Mouse (Mus musculus) forebrain, embryonic 16.5 days (tissue): Measurements from ENCODE around the gene Gga3. TPM values are rescaled to one million over a fixed set of nuclear protein-coding genes. Genes with fewer than 3 reads are reported as not detected.

ENCODE experiments used
- ATAC-seq: fragments of 200-750 bp; cut with Nextera tagmentation; 2 replicates; pipeline ENCODE4 v1.8.0; 2017; ENCODE audit warnings: mild to moderate bottlenecking, moderate library complexity
- H3K27ac ChIP-seq: fragments of 300-500 bp; sonication (generic); 2 replicates; pipeline ENCODE4 v1.5.1; 2014; ENCODE audit warnings: low read length, control low read depth
- H3K27me3 ChIP-seq: fragments of 300-500 bp; sonication (generic); replicated peaks from 2 replicates; pipeline ENCODE4 v1.6.1; 2014; ENCODE audit warnings: low read length; ENCODE audit not compliant: control insufficient read depth, insufficient read depth
- H3K36me3 ChIP-seq: fragments of 300-500 bp; sonication (generic); 2 replicates; pipeline ENCODE4 v1.6.1; 2014; ENCODE audit not compliant: control insufficient read depth, insufficient read depth
- H3K4me1 ChIP-seq: fragments of 300-500 bp; sonication (generic); replicated peaks from 2 replicates; pipeline ENCODE4 v1.6.1; 2014; ENCODE audit warnings: low read length; ENCODE audit not compliant: control insufficient read depth, insufficient read depth
- H3K4me2 ChIP-seq: fragments of 300-500 bp; sonication (generic); 2 replicates; pipeline ENCODE4 v1.6.1; 2014; ENCODE audit warnings: mild to moderate bottlenecking, low read length, control low read depth
- H3K4me3 ChIP-seq: fragments of 300-500 bp; sonication (generic); replicated peaks from 2 replicates; pipeline ENCODE4 v1.5.1; 2014; ENCODE audit warnings: mild to moderate bottlenecking, low read length, control low read depth
- H3K9ac ChIP-seq: fragments of 300-500 bp; sonication (generic); replicated peaks from 2 replicates; pipeline ENCODE4 v1.6.1; 2014; ENCODE audit warnings: low read depth, low read length, control low read depth
- H3K9me3 ChIP-seq: fragments of 300-500 bp; sonication (generic); 2 replicates; pipeline ENCODE4 v1.6.1; 2016; ENCODE audit warnings: low read length; ENCODE audit not compliant: control insufficient read depth
- WGBS: fragments of 180-500 bp; shearing (Covaris S2); extraction: QIAGEN DNeasy Blood & Tissue Kit; methylation state at CpG from one replicate; pipeline ENCODE4 v1.1.7; 2014; 5-methylcytosine and 5-hydroxymethylcytosine counted together
- polyA plus RNA-seq: library from polyadenylated mRNA; unstranded; fragments of >200 nt; fragmentation: Nextera tagmentation; extraction: Ambion mirVana; gene quantifications from 2 replicates; pipeline ENCODE4 v1.2.1, GENCODE M21; 2015

Gene Gga3
- polyA plus RNA-seq, 1 experiment from 2014 or later, result 37.4 TPM

- no peak for ATAC-seq
- WGBS, result 91% methylated on average over 2 of the region's 2 CpGs
- H3K27ac ChIP-seq, result no peak overlapping the region
These were observed 38.9 kb upstream of the Gga3 start for GRCm38 (mm10) chr11:115642705-115643104.

DNA sequence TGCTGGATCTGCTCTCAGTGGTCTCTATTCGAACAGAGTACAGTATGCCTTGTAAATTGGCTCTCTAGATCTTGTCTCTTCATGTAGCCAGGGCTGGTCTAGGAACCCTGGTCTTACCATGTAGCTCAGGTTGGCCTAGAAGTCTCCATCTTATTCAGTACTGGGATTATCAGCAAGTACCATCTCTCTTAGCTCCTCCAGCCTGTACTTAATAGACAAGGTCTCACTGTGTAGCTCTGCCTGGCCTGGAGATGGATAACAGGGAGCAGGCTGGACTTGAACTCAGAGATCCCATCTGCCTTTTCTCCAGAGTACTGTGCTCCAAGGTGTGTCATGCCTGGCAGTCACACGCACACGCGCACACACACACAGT, 37.8 kb upstream of the Gga3 start:
- H3K4me2 ChIP-seq, result no peak overlapping the region
- H3K4me3 ChIP-seq, result no peak overlapping the region
- no peak overlapping the region for H3K9ac ChIP-seq
- 84% methylated on average over 4 of the region's 4 CpGs for WGBS
- no peaks in the 10 kb centered on the region for H3K4me1 ChIP-seq
- no peak overlapping the region for H3K27ac ChIP-seq
- peaks cover 4% of the 10 kb centered on the region; the same call in 1 of the 2 replicates for H3K36me3 ChIP-seq
- no peaks in the 10 kb centered on the region for H3K27me3 ChIP-seq
- H3K9me3 ChIP-seq, result no peaks in the 10 kb centered on the region
- no peak for ATAC-seq

More at GRCm38 (mm10) chr11:115642705-115643104, 38.9 kb upstream of the Gga3 start:
- no peaks in the 10 kb centered on the region for H3K9me3 ChIP-seq
- no peaks in the 10 kb centered on the region for H3K4me1 ChIP-seq
- H3K36me3 ChIP-seq, result peaks cover 4% of the 10 kb centered on the region; the same call in 1 of the 2 replicates
- H3K4me2 ChIP-seq, result no peak overlapping the region
- no peaks in the 10 kb centered on the region for H3K27me3 ChIP-seq
- no peak overlapping the region for H3K4me3 ChIP-seq
- no peak overlapping the region for H3K9ac ChIP-seq

DNA sequence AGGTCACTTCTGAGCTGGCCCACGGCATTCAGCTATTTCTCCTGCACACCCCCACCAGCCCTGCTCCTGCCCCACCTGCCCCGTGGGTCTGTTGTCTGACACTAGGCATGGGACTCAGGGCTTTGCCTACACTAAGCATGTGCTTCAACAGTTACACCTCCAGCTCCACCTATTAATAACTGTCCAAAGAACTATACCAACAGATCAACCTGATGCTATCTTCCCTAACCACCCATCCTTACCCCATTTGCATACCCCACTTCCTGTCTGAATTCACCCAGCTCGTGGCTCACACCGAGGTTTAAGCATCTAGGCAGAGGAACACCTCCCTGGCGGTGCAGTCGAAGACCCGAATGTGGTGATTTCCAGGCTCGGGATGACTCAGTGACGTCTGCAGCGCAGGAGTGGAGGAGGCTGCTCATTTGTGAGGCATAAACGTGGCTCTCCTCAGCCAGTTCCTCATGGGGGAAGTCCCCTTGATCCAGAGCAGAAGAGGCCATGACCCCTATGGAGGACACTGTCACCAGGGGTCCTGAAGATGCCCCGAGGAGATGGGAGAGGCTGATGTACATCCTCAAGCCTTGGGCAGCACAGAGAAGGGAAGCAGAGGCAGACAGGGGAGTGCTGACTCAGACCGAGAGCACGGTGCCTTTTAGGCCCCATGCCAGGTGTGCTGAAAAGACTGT, 37.3 kb upstream of the Gga3 start:
- peaks cover 2% of the 10 kb centered on the region; the same call in 1 of the 2 replicates for H3K36me3 ChIP-seq
- H3K27ac ChIP-seq, result no peak overlapping the region
- no peak for ATAC-seq
- H3K4me1 ChIP-seq, result no peaks in the 10 kb centered on the region
- WGBS, result 58% methylated on average over 14 of the region's 14 CpGs
- no peak overlapping the region for H3K4me3 ChIP-seq
- H3K4me2 ChIP-seq, result no peak overlapping the region
- H3K27me3 ChIP-seq, result no peaks in the 10 kb centered on the region
- no peaks in the 10 kb centered on the region for H3K9me3 ChIP-seq
- 0 out of 2 replicates have a peak overlapping the region, but pooled peaks have one; percentile 25 for H3K9ac ChIP-seq

GRCm38 (mm10) chr11:115640311-115640828, 36.5 kb upstream of the Gga3 start:
- no peak overlapping the region for H3K4me2 ChIP-seq
- no peak overlapping the region for H3K4me3 ChIP-seq
- no peak for ATAC-seq
- no peaks in the 10 kb centered on the region for H3K9me3 ChIP-seq
- no peak overlapping the region for H3K9ac ChIP-seq
- no peaks in the 10 kb centered on the region for H3K4me1 ChIP-seq
- peaks cover 2% of the 10 kb centered on the region; the same call in 1 of the 2 replicates for H3K36me3 ChIP-seq
- no peak overlapping the region for H3K27ac ChIP-seq
- 84% methylated on average over 3 of the region's 4 CpGs for WGBS
- H3K27me3 ChIP-seq, result no peaks in the 10 kb centered on the region

DNA sequence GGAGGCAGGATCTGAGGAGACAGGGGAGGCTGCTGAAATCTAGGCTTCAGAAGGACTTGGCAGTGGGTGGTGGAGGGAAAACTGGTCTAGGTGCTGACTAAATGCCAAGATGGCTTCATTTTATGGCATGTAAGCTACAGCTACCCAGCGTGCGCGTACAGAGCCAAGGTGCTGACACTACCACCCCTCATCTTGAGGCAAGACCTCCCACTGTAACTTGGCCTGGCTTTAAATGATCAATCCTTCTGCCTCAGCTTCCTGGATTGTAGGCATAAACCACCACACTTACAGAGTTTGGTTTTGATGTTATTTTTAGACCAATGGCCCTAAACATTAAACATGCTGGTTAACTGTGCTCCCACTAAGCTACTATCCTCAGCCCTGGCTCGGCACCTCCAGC, 35.7 kb upstream of the Gga3 start:
- no peaks in the 10 kb centered on the region for H3K36me3 ChIP-seq
- H3K4me3 ChIP-seq, result no peak overlapping the region
- no peaks in the 10 kb centered on the region for H3K4me1 ChIP-seq
- H3K27ac ChIP-seq, result no peak overlapping the region
- no peak overlapping the region for H3K4me2 ChIP-seq
- no peak for ATAC-seq
- WGBS, result 93% methylated on average over 4 of the region's 4 CpGs
- no peaks in the 10 kb centered on the region for H3K9me3 ChIP-seq
- H3K27me3 ChIP-seq, result no peaks in the 10 kb centered on the region
- no peak overlapping the region for H3K9ac ChIP-seq

DNA sequence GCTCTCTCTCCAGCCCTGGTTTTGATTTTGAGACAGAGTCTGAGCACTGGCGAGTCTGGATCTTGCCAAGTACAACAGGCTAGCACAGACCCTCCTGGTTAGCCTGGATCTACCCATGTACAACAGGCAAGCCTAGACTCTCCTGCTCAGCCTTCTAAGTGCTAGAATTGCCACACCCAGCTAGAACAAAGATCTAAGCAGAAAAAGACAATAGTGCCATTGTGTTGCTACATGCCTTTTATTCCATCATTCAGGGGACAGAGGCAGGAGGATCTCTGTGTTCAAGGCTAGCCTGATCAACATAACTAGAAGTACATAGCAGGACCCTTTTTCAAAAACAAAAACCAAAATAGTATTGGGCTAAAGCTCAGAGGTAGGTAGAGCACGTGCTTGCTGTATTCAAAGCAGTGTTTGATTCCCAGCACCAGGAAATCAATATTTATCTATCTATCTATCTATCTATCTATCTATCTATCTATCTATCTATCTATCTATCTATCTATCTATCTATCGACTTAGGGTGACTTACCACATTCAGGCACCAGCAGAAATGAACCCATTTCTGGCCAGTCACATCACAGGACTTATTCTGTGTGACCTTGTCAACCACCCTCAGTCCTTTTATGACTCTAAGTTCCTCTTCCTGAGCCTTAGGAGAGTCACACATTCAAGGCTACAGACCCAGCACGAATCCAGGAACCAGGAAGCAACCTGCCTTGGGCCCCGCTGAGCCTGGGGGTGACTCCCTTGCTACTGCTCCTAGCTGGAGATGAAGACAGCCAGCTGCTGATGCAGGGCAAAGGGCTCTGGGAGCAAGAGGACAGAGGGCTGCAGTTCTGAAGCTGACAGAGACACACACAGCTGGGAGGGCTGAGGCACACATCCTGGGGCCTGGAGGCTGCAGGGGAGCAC, 34.9 kb upstream of the Gga3 start:
- WGBS, result 82% methylated on average over 5 of the region's 5 CpGs
- Histone ChIP-seq H3K27me3 (no peaks in the 10 kb centered on the region), H3K4me1 (no peaks in the 10 kb centered on the region), H3K4me3 (no peak overlapping the region), H3K9me3 (no peaks in the 10 kb centered on the region), H3K9ac (no peak overlapping the region), H3K4me2 (no peak overlapping the region), H3K27ac (no peak overlapping the region), H3K36me3 (no peaks in the 10 kb centered on the region)
- no peak for ATAC-seq

DNA sequence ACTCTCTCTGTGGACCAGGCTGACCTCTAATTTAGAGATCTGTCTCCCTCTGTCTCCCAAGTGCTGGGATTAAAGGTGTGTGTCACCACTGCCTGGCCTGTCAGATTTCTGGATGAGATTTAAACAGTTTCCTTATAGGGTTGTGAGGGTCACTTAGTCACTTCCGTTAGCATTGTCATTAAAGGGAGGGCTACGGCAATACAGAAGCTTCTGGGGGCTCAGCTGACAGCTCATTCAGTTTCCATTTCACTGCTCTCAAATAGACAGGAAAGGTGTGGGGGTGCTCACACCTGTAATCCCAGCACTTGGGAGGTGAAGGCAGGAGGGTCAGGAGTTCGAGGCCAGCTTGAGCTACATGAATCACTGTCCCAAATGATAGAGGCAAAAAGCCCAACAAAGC, 33.1 kb upstream of the Gga3 start:
- 84% methylated on average over 3 of the region's 3 CpGs for WGBS
- no peaks in the 10 kb centered on the region for H3K4me1 ChIP-seq

GRCm38 (mm10) chr11:115635484-115635883, 31.6 kb upstream of the Gga3 start:
- no peaks in the 10 kb centered on the region for H3K36me3 ChIP-seq
- H3K9me3 ChIP-seq, result no peaks in the 10 kb centered on the region
- H3K4me1 ChIP-seq, result no peaks in the 10 kb centered on the region
- no peak overlapping the region for H3K4me3 ChIP-seq
- H3K27ac ChIP-seq, result no peak overlapping the region
- WGBS, result 76% methylated on average over 8 of the region's 8 CpGs
- ATAC-seq, result no peak
- H3K27me3 ChIP-seq, result no peaks in the 10 kb centered on the region
- no peak overlapping the region for H3K4me2 ChIP-seq
- no peak overlapping the region for H3K9ac ChIP-seq

More for the DNA sequence above, 33.1 kb upstream of the Gga3 start:
- no peak for ATAC-seq
- Histone ChIP-seq H3K27me3 (no peaks in the 10 kb centered on the region), H3K9me3 (no peaks in the 10 kb centered on the region), H3K9ac (no peak overlapping the region), H3K4me3 (no peak overlapping the region), H3K4me2 (no peak overlapping the region), H3K27ac (no peak overlapping the region), H3K36me3 (no peaks in the 10 kb centered on the region)

GRCm38 (mm10) chr11:115635041-115635440, 31.2 kb upstream of the Gga3 start:
- Histone ChIP-seq H3K4me1 (no peaks in the 10 kb centered on the region), H3K4me3 (no peak overlapping the region), H3K9ac (no peak overlapping the region), H3K4me2 (no peak overlapping the region), H3K36me3 (no peaks in the 10 kb centered on the region), H3K27ac (no peak overlapping the region), H3K9me3 (no peaks in the 10 kb centered on the region), H3K27me3 (no peaks in the 10 kb centered on the region)
- WGBS, result 84% methylated on average over 8 of the region's 8 CpGs
- ATAC-seq, result no peak
